Mouse (Mus musculus) heart, postnatal 0 days (tissue): Measurements from ENCODE around the gene Cntrl. TPM values are rescaled to one million over a fixed set of nuclear protein-coding genes. Genes with fewer than 3 reads are reported as not detected.

Experiments used
- ATAC-seq: fragments of 200-750 bp; cut with Nextera tagmentation; 2 replicates; pipeline ENCODE4 v1.8.0; 2017; ENCODE audit warnings: low read depth, moderate number of reproducible peaks, moderate library complexity; ENCODE audit not compliant: insufficient read depth
- DNase-seq: peaks from one replicate; pipeline ENCODE4 v3.0.0-alpha.2; 2016; ENCODE audit warnings: low spot score
- H3K27ac ChIP-seq: fragments of 300-500 bp; sonication (generic); 2 replicates; pipeline ENCODE4 v1.5.1; 2014; ENCODE audit warnings: low read depth, mild to moderate bottlenecking
- H3K27me3 ChIP-seq: fragments of 300-500 bp; sonication (generic); 2 replicates; pipeline ENCODE4 v1.6.1; 2014; ENCODE audit warnings: low read length, mixed read lengths; ENCODE audit not compliant: control insufficient read depth, insufficient read depth
- H3K36me3 ChIP-seq: fragments of 300-500 bp; sonication (generic); replicated peaks from 2 replicates; pipeline ENCODE4 v1.6.1; 2014; ENCODE audit warnings: low read length, mixed read lengths; ENCODE audit not compliant: control insufficient read depth, insufficient read depth
- H3K4me1 ChIP-seq: fragments of 300-500 bp; sonication (generic); 2 replicates; pipeline ENCODE4 v1.6.1; 2014; ENCODE audit warnings: antibody characterized with exemption; ENCODE audit not compliant: control insufficient read depth, insufficient read depth
- H3K4me2 ChIP-seq: fragments of 300-500 bp; sonication (generic); 2 replicates; pipeline ENCODE4 v1.6.1; 2014; ENCODE audit warnings: low read depth, mild to moderate bottlenecking, low read length, moderate library complexity
- H3K4me3 ChIP-seq: fragments of 300-500 bp; sonication (generic); 2 replicates; pipeline ENCODE4 v1.5.1; 2014; ENCODE audit warnings: low read depth, low read length
- H3K9ac ChIP-seq: fragments of 300-500 bp; sonication (generic); replicated peaks from 2 replicates; pipeline ENCODE4 v1.6.1; 2014; ENCODE audit warnings: low read depth, low read length, mixed read lengths
- H3K9me3 ChIP-seq: fragments of 300-500 bp; sonication (generic); replicated peaks from 2 replicates; pipeline ENCODE4 v1.6.1; 2016; ENCODE audit warnings: low read length; ENCODE audit not compliant: control insufficient read depth
- CTCF ChIP-seq: IDR thresholded peaks from 2 replicates; pipeline ENCODE4 v1.5.1; 2016; ENCODE audit warnings: antibody characterized with exemption, control low read depth, low read depth
- EP300 ChIP-seq: IDR thresholded peaks from 2 replicates; pipeline ENCODE4 v1.6.1; 2016; ENCODE audit warnings: antibody characterized with exemption, low read depth
- WGBS: fragments of 180-500 bp; shearing (Covaris S2); extraction: QIAGEN DNeasy Blood & Tissue Kit; methylation state at CpG from one replicate; pipeline ENCODE4 v1.1.7; 2014; 5-methylcytosine and 5-hydroxymethylcytosine counted together
- polyA plus RNA-seq: library from polyadenylated mRNA; unstranded; fragments of >200 nt; fragmentation: Nextera tagmentation; extraction: Ambion mirVana; gene quantifications from 2 replicates; pipeline ENCODE4 v1.2.1, GENCODE M21; 2015
- total RNA-seq: library from RNA; depleted of rRNA; stranded (reverse); fragments of >200 nt; gene quantifications from 2 replicates; pipeline ENCODE4 v1.2.3, GENCODE M21; 2014; ENCODE audit warnings: low replicate concordance; rRNA removed

The Cntrl gene
- total RNA-seq (5.8 and 17.7 TPM in 2 replicates), polyA plus RNA-seq (8.6 and 9.1 TPM in 2 replicates)

GRCm38 (mm10) chr2:35109141-35109923, at the start of gene Cntrl:
Gene Cntrl, plus strand, starts transcription at chr2:35109492.
- H3K27me3 ChIP-seq: no peaks in the 10 kb centered on the region
- peak within 1 kb of the TSS; percentile 78 for H3K9ac ChIP-seq
- peak within 1 kb of the TSS; percentile 87 for H3K27ac ChIP-seq
- H3K4me3 ChIP-seq: peak within 1 kb of the TSS; percentile 78
- under 1% methylated on average over 61 of the region's 62 CpGs for WGBS
- no peaks in the 10 kb centered on the region for H3K36me3 ChIP-seq
- TF ChIP-seq EP300: no peak
- TF ChIP-seq CTCF: no peak
- ATAC-seq (peak; percentile 98), DNase-seq (peak; percentile 88)
- no peaks in the 10 kb centered on the region for H3K4me1 ChIP-seq
- H3K9me3 ChIP-seq: no peaks in the 10 kb centered on the region
- H3K4me2 ChIP-seq: peak within 1 kb of the TSS; percentile 77

GRCm38 (mm10) chr2:35060256-35060655, 49.0 kb upstream of the Cntrl start:
- TF ChIP-seq CTCF: no peak
- TF ChIP-seq EP300: no peak
- DNase-seq (no peak), ATAC-seq (no peak)
- Histone ChIP-seq H3K27ac (no peak overlapping the region), H3K9me3 (no peaks in the 10 kb centered on the region), H3K9ac (no peak overlapping the region), H3K36me3 (no peaks in the 10 kb centered on the region), H3K4me3 (no peak overlapping the region), H3K27me3 (no peaks in the 10 kb centered on the region), H3K4me2 (no peak overlapping the region), H3K4me1 (no peaks in the 10 kb centered on the region)
- 67% methylated on average over 5 of the region's 5 CpGs for WGBS

GRCm38 (mm10) chr2:35060897-35061296, 48.4 kb upstream of the Cntrl start:
- DNase-seq: no peak

GRCm38 (mm10) chr2:35061338-35061737, 48.0 kb upstream of the Cntrl start, which contains the start of gene Hc:
Gene Hc, minus strand, starts transcription at chr2:35061438.
- no peaks in the 10 kb centered on the region for H3K4me1 ChIP-seq
- no peak within 1 kb of the TSS for H3K9ac ChIP-seq
- H3K27ac ChIP-seq: no peak within 1 kb of the TSS
- H3K4me3 ChIP-seq: no peak within 1 kb of the TSS
- DNase-seq (no peak), ATAC-seq (no peak)
- H3K27me3 ChIP-seq: no peaks in the 10 kb centered on the region
- 90% methylated on average over 5 of the region's 5 CpGs for WGBS
- H3K4me2 ChIP-seq: no peak within 1 kb of the TSS
- TF ChIP-seq CTCF: no peak
- TF ChIP-seq EP300: no peak
- H3K36me3 ChIP-seq: no peaks in the 10 kb centered on the region
- no peaks in the 10 kb centered on the region for H3K9me3 ChIP-seq

More at GRCm38 (mm10) chr2:35060897-35061296, 48.4 kb upstream of the Cntrl start:
- TF ChIP-seq EP300 (no peak), CTCF (no peak)
- no peaks in the 10 kb centered on the region for H3K9me3 ChIP-seq
- no peak overlapping the region for H3K4me2 ChIP-seq
- no peaks in the 10 kb centered on the region for H3K36me3 ChIP-seq
- WGBS: 68% methylated on average over 6 of the region's 6 CpGs
- no peak for ATAC-seq
- no peaks in the 10 kb centered on the region for H3K27me3 ChIP-seq
- H3K4me3 ChIP-seq: no peak overlapping the region
- no peaks in the 10 kb centered on the region for H3K4me1 ChIP-seq
- no peak overlapping the region for H3K9ac ChIP-seq
- H3K27ac ChIP-seq: no peak overlapping the region

GRCm38 (mm10) chr2:35063333-35064030, 45.8 kb upstream of the Cntrl start:
- ATAC-seq: no peak
- no peak for DNase-seq
- no peak for TF ChIP-seq EP300
- no peak for TF ChIP-seq CTCF
- Histone ChIP-seq H3K4me2 (no peak overlapping the region), H3K9ac (no peak overlapping the region), H3K9me3 (no peaks in the 10 kb centered on the region), H3K36me3 (no peaks in the 10 kb centered on the region), H3K27me3 (no peaks in the 10 kb centered on the region), H3K27ac (no peak overlapping the region), H3K4me1 (no peaks in the 10 kb centered on the region), H3K4me3 (no peak overlapping the region)
- 82% methylated on average over 6 of the region's 6 CpGs for WGBS
